In genomic region chr13:101784651-101785289, GRCm38 (mm10) we compare ENCODE assay signal across 19 mouse cellular contexts.
"Had no signal": no experiment of that assay in that cellular context is flagged by ENCODE, and none has a peak within 500 bp of the region (broad histone marks: within the 10 kb centered on the region; RNA-seq: fewer than 3 reads in every experiment).

No protein-coding gene starts in this region.

- H3K27ac ChIP-seq: kidney, postnatal 0 days; limb, embryonic 12.5 days; liver, embryonic 13.5 days; lung, embryonic 15.5 days; midbrain, embryonic 10.5 days; neural tube, embryonic 15.5 days had no signal

- H3K9me3 ChIP-seq: limb, embryonic 12.5 days; liver, embryonic 13.5 days; lung, embryonic 15.5 days; midbrain, embryonic 10.5 days; neural tube, embryonic 15.5 days had no signal

- DNase-seq: kidney, adult 9 months; kidney, postnatal 36 days; layer of hippocampus, adult 9-11 months; layer of hippocampus, postnatal 36 days; liver, embryonic 13.5 days; liver, postnatal 0 days; lung, postnatal 14 days; midbrain, embryonic 14.5 days; spleen, adult 18-20 months; thymus, adult 2 months; thymus, postnatal 25 days had no signal

- H3K4me3 ChIP-seq: limb, embryonic 12.5 days; liver, embryonic 13.5 days; lung, embryonic 15.5 days; midbrain, embryonic 10.5 days; myocyte; neural tube, embryonic 15.5 days had no signal

- H3K4me1 ChIP-seq: limb, embryonic 12.5 days; liver, embryonic 13.5 days; lung, embryonic 15.5 days; midbrain, embryonic 10.5 days; neural tube, embryonic 15.5 days had no signal

- H3K9ac ChIP-seq: limb, embryonic 12.5 days; liver, embryonic 13.5 days; liver, postnatal 0 days; lung, embryonic 15.5 days; neural tube, embryonic 15.5 days had no signal

- H3K27me3 ChIP-seq: limb, embryonic 12.5 days; liver, embryonic 13.5 days; lung, embryonic 15.5 days; neural tube, embryonic 15.5 days had no signal

- ATAC-seq: hindbrain, embryonic 16.5 days; inflammation-experienced regulatory T-cells, adult 6 months; liver, postnatal 0 days had no signal

- H3K4me2 ChIP-seq: limb, embryonic 12.5 days; liver, embryonic 13.5 days; lung, embryonic 15.5 days; neural tube, embryonic 15.5 days had no signal

- H3K36me3 ChIP-seq: limb, embryonic 12.5 days; liver, embryonic 13.5 days; lung, embryonic 15.5 days; midbrain, embryonic 10.5 days; neural tube, embryonic 15.5 days had no signal
